Mouse (Mus musculus) liver, adult 2 months (tissue): ENCODE measurements around the gene Scamp4.

Experiments used
- CTCF ChIP-seq: fragments of 200-500 bp; IDR thresholded peaks from 2 replicates; pipeline ENCODE4 v1.5.1; 2011; ENCODE audit warnings: low read depth, low read length, control low read depth
- POLR2A ChIP-seq: fragments of 200-500 bp; IDR thresholded peaks from 2 replicates; pipeline ENCODE4 v1.6.1; 2011; ENCODE audit warnings: low read length, control low read depth; ENCODE audit not compliant: insufficient read depth; ENCODE audit errors: extremely low read depth

GRCm38 (mm10) chr10:80570871-80571836 is 31.5 kb upstream of the Scamp4 start:
- TF ChIP-seq POLR2A (no peak), CTCF (no peak)
